Mouse (Mus musculus): Measurements from ENCODE around the gene Hmgcs1. TPM values are rescaled to one million over a fixed set of nuclear protein-coding genes. Genes with fewer than 3 reads are reported as not detected.
A peak's percentile ranks its signal among the peaks of the same experiment; 100 is the strongest.

Hmgcs1 gene
- polyA plus RNA-seq, 1 experiment from 2014 or later = 202 TPM

- Histone ChIP-seq H3K9me3 (ENCODE audit: low read length) (no peaks in the 10 kb centered on the region), H3K27ac (ENCODE audit: low read length) (no peak overlapping the region), H3K9ac (replicated peaks; ENCODE audit: low read length) (peak overlapping the region; percentile 50), H3K36me3 (ENCODE audit: insufficient read depth, low read length) (no peaks in the 10 kb centered on the region), H3K4me2 (replicated peaks; ENCODE audit: low read depth, low read length) (peak overlapping the region; percentile 58), H3K4me1 (ENCODE audit: insufficient read depth, low read length) (peaks cover 10% of the 10 kb centered on the region), H3K4me3 (ENCODE audit: low read length) (peak overlapping the region; percentile 40), H3K27me3 (ENCODE audit: insufficient read depth, low read length) (no peaks in the 10 kb centered on the region)
- ATAC-seq (ENCODE audit: low FRiP score, low TSS enrichment) = no peak
- WGBS = 7% methylated on average over 19 of the region's 19 CpGs
Measured at GRCm38 (mm10) chr13:119741390-119742237, 51.4 kb downstream of the Hmgcs1 start.

DNA sequence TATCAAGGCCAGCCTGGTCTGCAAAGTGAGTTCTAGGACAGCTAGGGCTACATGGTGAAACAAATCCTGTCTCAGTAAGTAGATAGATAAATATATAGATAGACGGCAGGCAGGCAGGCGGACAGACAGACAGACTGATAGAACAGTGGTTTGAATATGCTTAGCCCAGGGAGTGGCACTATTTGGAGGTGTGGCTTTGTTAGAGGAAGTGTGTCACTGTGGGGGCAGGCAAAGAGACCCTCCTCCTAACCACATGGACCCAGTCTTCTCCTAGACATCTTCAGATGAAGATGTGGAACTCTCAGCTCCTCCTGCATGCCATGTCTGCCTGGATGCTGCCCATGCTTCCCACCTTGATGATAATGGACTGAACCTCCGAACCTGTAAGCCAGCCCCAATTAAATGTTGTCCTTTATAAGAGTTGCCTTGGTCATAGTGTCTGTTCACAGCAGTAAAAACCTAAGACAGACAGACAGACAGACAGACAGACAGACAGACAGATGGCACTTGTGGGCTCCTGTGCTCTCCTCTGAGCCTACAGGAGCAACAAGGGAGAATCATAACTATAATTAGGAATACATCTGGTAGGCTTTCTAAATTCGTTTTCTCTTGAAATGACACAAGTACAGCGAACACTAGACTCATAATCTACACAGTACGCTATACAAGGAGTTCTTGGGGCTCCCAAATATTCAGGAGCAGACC, 52.7 kb downstream of the Hmgcs1 start:
- H3K9ac ChIP-seq (replicated peaks; ENCODE audit: low read length) = no peak overlapping the region
- no peak for ATAC-seq (ENCODE audit: low FRiP score, low TSS enrichment)
- H3K36me3 ChIP-seq (ENCODE audit: insufficient read depth, low read length) = no peaks in the 10 kb centered on the region
- H3K27ac ChIP-seq (ENCODE audit: low read length) = no peak overlapping the region
- no peaks in the 10 kb centered on the region for H3K27me3 ChIP-seq (ENCODE audit: insufficient read depth, low read length)
- H3K4me1 ChIP-seq (ENCODE audit: insufficient read depth, low read length) = peaks cover 7% of the 10 kb centered on the region; the same call in 1 of the 2 replicates
- no peak overlapping the region for H3K4me3 ChIP-seq (ENCODE audit: low read length)
- no peak overlapping the region for H3K4me2 ChIP-seq (replicated peaks; ENCODE audit: low read depth, low read length)
- no peaks in the 10 kb centered on the region for H3K9me3 ChIP-seq (ENCODE audit: low read length)
- WGBS = 86% methylated on average over 6 of the region's 6 CpGs

DNA sequence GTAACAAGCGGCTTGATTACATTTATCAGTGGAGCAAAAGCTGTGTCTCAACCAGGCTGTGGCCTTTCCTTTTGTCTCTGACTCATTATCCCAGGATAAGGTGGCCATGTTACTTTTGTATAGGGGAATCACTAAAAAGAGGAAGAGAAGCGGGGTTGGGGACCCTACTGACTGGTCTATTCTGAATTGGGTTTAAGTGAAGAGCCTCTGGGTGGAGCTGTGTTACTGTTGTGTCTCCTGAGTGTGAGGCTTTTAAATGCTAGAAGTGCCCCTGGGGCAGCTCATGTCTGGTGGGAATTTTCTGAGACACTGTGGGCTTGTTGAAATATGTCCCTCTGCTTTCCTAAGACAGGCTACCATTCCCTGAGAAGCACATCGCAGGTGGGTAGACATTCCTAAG, 53.3 kb downstream of the Hmgcs1 start:
- Histone ChIP-seq H3K9me3 (ENCODE audit: low read length) (no peaks in the 10 kb centered on the region), H3K27me3 (ENCODE audit: insufficient read depth, low read length) (no peaks in the 10 kb centered on the region), H3K36me3 (ENCODE audit: insufficient read depth, low read length) (no peaks in the 10 kb centered on the region), H3K4me3 (ENCODE audit: low read length) (no peak overlapping the region), H3K27ac (ENCODE audit: low read length) (no peak overlapping the region), H3K9ac (replicated peaks; ENCODE audit: low read length) (no peak overlapping the region), H3K4me1 (ENCODE audit: insufficient read depth, low read length) (peaks cover 7% of the 10 kb centered on the region; the same call in 1 of the 2 replicates), H3K4me2 (replicated peaks; ENCODE audit: low read depth, low read length) (no peak overlapping the region)
- 78% methylated on average over 3 of the region's 3 CpGs for WGBS
- ATAC-seq (ENCODE audit: low FRiP score, low TSS enrichment) = no peak

GRCm38 (mm10) chr13:119746930-119747329, 56.8 kb downstream of the Hmgcs1 start:
- no peak for ATAC-seq (ENCODE audit: low FRiP score, low TSS enrichment)
- H3K4me3 ChIP-seq (ENCODE audit: low read length) = no peak overlapping the region
- WGBS = 88% methylated on average over 4 of the region's 4 CpGs

DNA sequence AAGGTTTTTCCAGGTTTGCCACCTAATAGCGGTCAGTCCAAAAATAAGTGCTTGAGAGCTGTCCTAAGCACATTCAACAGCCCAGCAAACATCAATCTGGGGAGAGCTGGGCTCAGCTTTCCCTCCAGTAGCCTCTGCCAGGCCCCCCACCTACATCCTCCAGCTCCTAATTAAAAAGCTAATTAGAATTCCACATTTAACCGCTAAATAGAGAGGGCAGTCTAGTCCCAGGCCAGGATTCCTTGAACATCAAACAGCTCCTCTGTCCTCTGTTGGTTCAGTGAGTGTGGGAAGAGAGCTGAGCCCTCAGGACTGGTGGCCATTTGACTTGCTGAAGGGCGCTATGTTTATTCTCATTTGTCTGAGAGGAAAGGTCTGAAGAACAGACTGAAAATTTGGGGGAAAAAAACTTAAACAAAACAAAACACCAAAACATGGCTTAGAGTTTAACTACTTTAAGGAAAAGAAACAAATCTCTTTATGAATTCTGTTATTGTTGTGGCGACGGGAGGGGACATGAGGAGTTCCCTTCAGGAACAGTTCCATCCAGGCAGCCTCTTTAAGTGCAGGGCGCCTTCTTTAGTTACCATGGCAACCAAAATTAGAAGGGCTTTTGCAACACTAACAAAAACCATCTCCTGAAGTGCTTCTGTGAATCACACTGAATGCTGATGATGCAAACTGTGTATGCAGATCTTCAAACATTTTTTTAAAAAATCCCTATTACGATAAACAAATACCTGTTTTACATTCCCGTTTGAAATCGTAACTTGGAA, 63.9 kb downstream of the Hmgcs1 start:
- H3K36me3 ChIP-seq (ENCODE audit: insufficient read depth, low read length) = no peaks in the 10 kb centered on the region
- H3K4me3 ChIP-seq (ENCODE audit: low read length) = no peak overlapping the region
- no peak overlapping the region for H3K27ac ChIP-seq (ENCODE audit: low read length)
- 62% methylated on average over 9 of the region's 9 CpGs for WGBS
- no peak for ATAC-seq (ENCODE audit: low FRiP score, low TSS enrichment)
- H3K4me1 ChIP-seq (ENCODE audit: insufficient read depth, low read length) = peaks cover 12% of the 10 kb centered on the region
- no peak overlapping the region for H3K9ac ChIP-seq (replicated peaks; ENCODE audit: low read length)
- H3K27me3 ChIP-seq (ENCODE audit: insufficient read depth, low read length) = no peaks in the 10 kb centered on the region
- H3K9me3 ChIP-seq (ENCODE audit: low read length) = no peaks in the 10 kb centered on the region
- H3K4me2 ChIP-seq (replicated peaks; ENCODE audit: low read depth, low read length) = no peak overlapping the region

More at GRCm38 (mm10) chr13:119746930-119747329, 56.8 kb downstream of the Hmgcs1 start:
- H3K4me2 ChIP-seq (replicated peaks; ENCODE audit: low read depth, low read length) = no peak overlapping the region
- H3K4me1 ChIP-seq (ENCODE audit: insufficient read depth, low read length) = peaks cover 1% of the 10 kb centered on the region; the same call in 1 of the 2 replicates
- no peaks in the 10 kb centered on the region for H3K36me3 ChIP-seq (ENCODE audit: insufficient read depth, low read length)
- no peak overlapping the region for H3K9ac ChIP-seq (replicated peaks; ENCODE audit: low read length)
- no peaks in the 10 kb centered on the region for H3K27me3 ChIP-seq (ENCODE audit: insufficient read depth, low read length)
- H3K27ac ChIP-seq (ENCODE audit: low read length) = no peak overlapping the region
- H3K9me3 ChIP-seq (ENCODE audit: low read length) = no peaks in the 10 kb centered on the region

GRCm38 (mm10) chr13:119754635-119755020, 64.4 kb downstream of the Hmgcs1 start:
- 29% methylated on average over 3 of the region's 3 CpGs for WGBS
- Histone ChIP-seq H3K9ac (replicated peaks; ENCODE audit: low read length) (peak overlapping the region; percentile 72; the same call in 1 of the 2 replicates), H3K4me1 (ENCODE audit: insufficient read depth, low read length) (peaks cover 12% of the 10 kb centered on the region), H3K36me3 (ENCODE audit: insufficient read depth, low read length) (no peaks in the 10 kb centered on the region), H3K4me3 (ENCODE audit: low read length) (peak overlapping the region; percentile 68; the same call in 1 of the 2 replicates), H3K27me3 (ENCODE audit: insufficient read depth, low read length) (no peaks in the 10 kb centered on the region), H3K27ac (ENCODE audit: low read length) (no peak overlapping the region), H3K4me2 (replicated peaks; ENCODE audit: low read depth, low read length) (peak overlapping the region; percentile 95), H3K9me3 (ENCODE audit: low read length) (no peaks in the 10 kb centered on the region)
- no peak for ATAC-seq (ENCODE audit: low FRiP score, low TSS enrichment)

DNA sequence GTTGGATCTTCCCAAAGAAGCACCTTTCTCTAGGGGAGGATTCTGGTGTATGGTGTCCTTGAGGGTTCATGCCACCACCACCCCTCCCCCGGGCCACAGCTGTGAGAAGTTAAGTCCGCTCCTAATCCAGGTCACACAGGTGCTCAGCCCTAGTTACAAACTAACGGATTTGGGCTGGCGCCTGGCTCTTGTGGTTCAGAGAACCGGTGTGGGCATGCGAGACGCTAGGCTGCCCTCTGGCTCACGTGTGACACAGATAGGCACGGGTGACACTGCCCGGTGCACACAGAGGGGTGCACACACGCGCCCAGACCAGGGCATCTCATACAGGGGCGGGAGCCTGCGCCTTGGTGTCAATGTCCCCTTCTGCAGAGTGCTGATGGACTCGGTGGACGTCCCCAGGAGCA, 65.0 kb downstream of the Hmgcs1 start:
- ATAC-seq (ENCODE audit: low FRiP score, low TSS enrichment) = peak; percentile 69
- peak overlapping the region; percentile 68 for H3K4me3 ChIP-seq (ENCODE audit: low read length)
- H3K4me1 ChIP-seq (ENCODE audit: insufficient read depth, low read length) = peaks cover 12% of the 10 kb centered on the region
- H3K9ac ChIP-seq (replicated peaks; ENCODE audit: low read length) = peak overlapping the region; percentile 72
- H3K4me2 ChIP-seq (replicated peaks; ENCODE audit: low read depth, low read length) = peak overlapping the region; percentile 95
- no peaks in the 10 kb centered on the region for H3K27me3 ChIP-seq (ENCODE audit: insufficient read depth, low read length)
- no peaks in the 10 kb centered on the region for H3K36me3 ChIP-seq (ENCODE audit: insufficient read depth, low read length)
- peak overlapping the region; percentile 43; the same call in 1 of the 2 replicates for H3K27ac ChIP-seq (ENCODE audit: low read length)
- WGBS = 2% methylated on average over 16 of the region's 16 CpGs
- H3K9me3 ChIP-seq (ENCODE audit: low read length) = no peaks in the 10 kb centered on the region

GRCm38 (mm10) chr13:119755681-119756471, 65.7 kb downstream of the Hmgcs1 start, which contains the start of gene Nim1k:
Nim1k (minus strand) TSS chr13:119755882.
- Histone ChIP-seq H3K4me3 (ENCODE audit: low read length) (peak within 1 kb of the TSS; percentile 68), H3K27ac (ENCODE audit: low read length) (peak within 1 kb of the TSS; percentile 64), H3K4me1 (ENCODE audit: insufficient read depth, low read length) (peaks cover 12% of the 10 kb centered on the region), H3K27me3 (ENCODE audit: insufficient read depth, low read length) (no peaks in the 10 kb centered on the region), H3K36me3 (ENCODE audit: insufficient read depth, low read length) (no peaks in the 10 kb centered on the region), H3K9me3 (ENCODE audit: low read length) (no peaks in the 10 kb centered on the region), H3K9ac (replicated peaks; ENCODE audit: low read length) (peak within 1 kb of the TSS; percentile 72), H3K4me2 (replicated peaks; ENCODE audit: low read depth, low read length) (peak within 1 kb of the TSS; percentile 95)
- peak; percentile 98 for ATAC-seq (ENCODE audit: low FRiP score, low TSS enrichment)
- under 1% methylated on average over 43 of the region's 43 CpGs for WGBS

DNA sequence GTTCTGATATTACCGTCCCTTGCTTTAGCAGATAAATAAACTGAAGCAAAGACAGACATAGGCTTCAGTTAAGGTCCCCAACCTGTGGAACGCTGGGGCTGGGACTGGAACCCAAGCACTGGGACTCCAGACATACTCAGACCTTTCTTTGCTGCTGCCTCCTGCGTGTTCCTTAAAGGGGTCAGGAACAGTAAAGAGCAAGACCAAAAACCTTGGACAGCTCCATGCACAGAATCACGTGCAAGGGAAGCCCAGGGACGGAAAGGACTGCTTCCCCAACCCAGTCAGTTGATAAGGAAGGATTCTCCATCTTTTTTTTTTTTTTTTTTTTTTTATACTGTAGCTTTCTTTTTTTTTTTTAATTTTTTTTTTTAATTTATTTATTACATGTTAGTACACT, 66.7 kb downstream of the Hmgcs1 start:
- WGBS = 23% methylated on average over 5 of the region's 5 CpGs
- no peak overlapping the region for H3K9ac ChIP-seq (replicated peaks; ENCODE audit: low read length)
- no peaks in the 10 kb centered on the region for H3K9me3 ChIP-seq (ENCODE audit: low read length)

More for the DNA sequence above, 66.7 kb downstream of the Hmgcs1 start:
- peak overlapping the region; percentile 95; the same call in 1 of the 2 replicates for H3K4me2 ChIP-seq (replicated peaks; ENCODE audit: low read depth, low read length)
- H3K4me3 ChIP-seq (ENCODE audit: low read length) = no peak overlapping the region
- H3K36me3 ChIP-seq (ENCODE audit: insufficient read depth, low read length) = peaks cover 9% of the 10 kb centered on the region; the same call in 1 of the 2 replicates
- no peak for ATAC-seq (ENCODE audit: low FRiP score, low TSS enrichment)
- H3K4me1 ChIP-seq (ENCODE audit: insufficient read depth, low read length) = peaks cover 12% of the 10 kb centered on the region
- H3K27me3 ChIP-seq (ENCODE audit: insufficient read depth, low read length) = no peaks in the 10 kb centered on the region
- H3K27ac ChIP-seq (ENCODE audit: low read length) = no peak overlapping the region

All from kidney, embryonic 16.5 days (tissue).